Mouse (Mus musculus) embryonic facial prominence, embryonic 15.5 days (tissue): ENCODE measurements at regions not wholly inside any gene's neighbourhood (a gene's known extent, or its start where the extent isn't known, plus 50 kb on each side); places are given as distances from the start of the nearest gene placed in this dataset.
"Not testable (repeated sequence)": the region's sequence is repeated elsewhere in the genome, so short reads cannot be mapped to it uniquely, and the experiment has no call there.

Source experiments
- ATAC-seq: fragments of 200-750 bp; cut with Nextera tagmentation; 2 replicates; pipeline ENCODE4 v1.8.0; 2017; ENCODE audit warnings: low read depth, moderate TSS enrichment; ENCODE audit not compliant: insufficient number of reproducible peaks, low FRiP score, low TSS enrichment
- H3K27ac ChIP-seq: fragments of 300-500 bp; sonication (generic); replicated peaks from 2 replicates; pipeline ENCODE4 v1.5.1; 2015; ENCODE audit warnings: mild to moderate bottlenecking, inconsistent platforms
- H3K27me3 ChIP-seq: fragments of 300-500 bp; sonication (generic); 2 replicates; pipeline ENCODE4 v1.6.1; 2015; ENCODE audit warnings: inconsistent platforms
- H3K36me3 ChIP-seq: fragments of 300-500 bp; sonication (generic); 2 replicates; pipeline ENCODE4 v1.6.1; 2015; ENCODE audit warnings: mild to moderate bottlenecking, inconsistent platforms
- H3K4me1 ChIP-seq: fragments of 300-500 bp; sonication (generic); 2 replicates; pipeline ENCODE4 v1.6.1; 2015; ENCODE audit warnings: inconsistent platforms
- H3K4me2 ChIP-seq: fragments of 300-500 bp; sonication (generic); replicated peaks from 2 replicates; pipeline ENCODE4 v1.6.1; 2015; ENCODE audit warnings: mild to moderate bottlenecking, inconsistent platforms
- H3K4me3 ChIP-seq: fragments of 300-500 bp; sonication (generic); replicated peaks from 2 replicates; pipeline ENCODE4 v1.5.1; 2015; ENCODE audit warnings: mild to moderate bottlenecking, inconsistent platforms
- H3K9ac ChIP-seq: fragments of 300-500 bp; sonication (generic); 2 replicates; pipeline ENCODE4 v1.6.1; 2015; ENCODE audit warnings: inconsistent platforms
- H3K9me3 ChIP-seq: fragments of 300-500 bp; sonication (generic); replicated peaks from 2 replicates; pipeline ENCODE4 v1.6.1; 2016; ENCODE audit warnings: inconsistent platforms
- WGBS: fragments of 180-500 bp; shearing (Covaris S2); methylation state at CpG from one replicate; pipeline ENCODE4 v1.1.7; 2015; 5-methylcytosine and 5-hydroxymethylcytosine counted together

DNA sequence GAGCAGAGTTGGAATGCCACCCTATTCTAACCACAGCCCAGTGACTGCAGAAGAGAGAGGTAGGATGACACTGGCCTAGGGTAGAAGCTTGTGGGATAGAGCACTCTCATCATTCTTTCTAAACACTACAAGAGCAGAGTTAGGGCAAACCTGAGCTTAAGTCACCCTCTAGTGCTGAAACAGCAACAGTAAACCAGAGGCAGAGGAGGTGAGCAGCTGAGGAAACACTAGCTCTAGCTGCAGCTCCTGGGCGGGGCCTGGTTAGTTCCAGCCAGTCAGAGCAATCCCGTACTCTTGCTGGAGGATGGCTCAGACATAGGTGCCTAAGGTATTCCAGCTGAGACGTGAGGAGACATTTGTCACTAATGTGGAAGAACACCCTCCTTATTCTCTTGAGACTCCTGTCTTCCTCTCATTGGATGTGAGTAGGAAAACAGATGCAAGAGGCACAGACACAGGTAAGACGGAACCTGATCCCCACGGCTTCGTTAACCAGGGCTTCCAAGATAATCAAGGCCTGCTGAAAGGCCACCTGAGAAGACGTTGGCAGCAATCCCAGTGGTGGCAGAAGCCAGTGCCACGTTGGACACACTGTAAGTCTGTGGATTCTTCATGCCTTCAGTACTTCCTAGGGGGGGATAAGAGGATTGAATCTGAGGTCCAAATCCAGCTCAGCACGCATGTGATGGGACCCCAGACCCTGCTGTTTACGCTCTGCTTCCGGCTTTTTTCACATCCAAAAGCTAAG, 101.3 kb downstream of the Rchy1 start:
- Histone ChIP-seq H3K4me2 (no peak overlapping the region), H3K9ac (no peak overlapping the region), H3K27me3 (no peaks in the 10 kb centered on the region), H3K4me1 (no peaks in the 10 kb centered on the region; the same call in 1 of the 2 replicates), H3K36me3 (no peaks in the 10 kb centered on the region), H3K27ac (no peak overlapping the region), H3K4me3 (no peak overlapping the region), H3K9me3 (no peaks in the 10 kb centered on the region)
- ATAC-seq = peak; percentile 86
- 58% methylated on average over 11 of the region's 11 CpGs for WGBS

DNA sequence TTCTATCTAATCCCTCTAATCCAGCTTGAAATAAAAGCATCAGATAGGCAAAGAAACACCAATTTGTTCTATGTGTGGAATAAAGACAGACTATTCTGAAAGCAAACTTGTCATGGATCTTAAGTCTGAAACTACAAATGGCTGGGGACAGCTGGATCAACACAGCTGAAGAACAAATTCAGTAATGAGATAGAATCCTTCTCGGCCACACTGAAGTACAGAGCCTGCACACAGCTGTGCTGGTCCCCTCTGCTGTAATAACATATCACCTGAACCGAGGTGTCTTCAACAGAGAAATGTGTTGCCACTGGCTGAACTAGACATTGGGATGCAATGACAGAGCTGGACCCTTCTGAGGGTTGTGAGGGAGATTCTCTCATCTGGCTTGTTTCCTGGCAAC, 102.4 kb downstream of the Rchy1 start:
- no peak overlapping the region for H3K27ac ChIP-seq
- no peaks in the 10 kb centered on the region for H3K36me3 ChIP-seq
- H3K27me3 ChIP-seq = no peaks in the 10 kb centered on the region
- H3K9me3 ChIP-seq = no peaks in the 10 kb centered on the region
- no peaks in the 10 kb centered on the region; the same call in 1 of the 2 replicates for H3K4me1 ChIP-seq
- H3K4me2 ChIP-seq = no peak overlapping the region
- no peak overlapping the region for H3K4me3 ChIP-seq
- ATAC-seq = no peak
- H3K9ac ChIP-seq = no peak overlapping the region
- 71% methylated on average over 2 of the region's 2 CpGs for WGBS

DNA sequence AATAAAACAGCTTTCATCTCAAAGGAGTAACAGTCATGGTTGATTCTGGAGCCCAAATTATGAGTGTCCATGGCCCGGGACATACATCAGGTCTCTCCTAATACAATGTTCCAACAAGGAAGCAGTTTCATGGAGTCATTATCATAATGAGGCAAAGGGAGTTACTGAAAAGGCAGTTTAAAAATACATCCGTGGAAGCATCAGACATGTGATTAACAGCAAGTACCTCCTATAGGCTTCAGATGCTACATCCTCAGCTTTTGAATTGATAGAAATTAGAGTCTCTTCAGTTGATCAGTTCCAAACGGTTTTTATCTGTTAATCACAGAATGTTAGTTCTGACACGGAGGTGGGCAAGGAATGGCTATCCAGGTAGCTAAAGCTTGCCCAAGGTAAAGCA, 110.5 kb downstream of the Rchy1 start:
- no peak overlapping the region for H3K4me2 ChIP-seq
- no peaks in the 10 kb centered on the region for H3K9me3 ChIP-seq
- H3K4me1 ChIP-seq = 0 out of 2 replicates have a peak, but pooled peaks cover 4% of the 10 kb centered on the region
- no peak overlapping the region for H3K27ac ChIP-seq
- H3K4me3 ChIP-seq = no peak overlapping the region
- 67% methylated on average over 4 of the region's 4 CpGs for WGBS
- H3K9ac ChIP-seq = no peak overlapping the region
- no peak for ATAC-seq
- H3K27me3 ChIP-seq = no peaks in the 10 kb centered on the region
- no peaks in the 10 kb centered on the region for H3K36me3 ChIP-seq

- not testable (repeated sequence) for H3K4me1 ChIP-seq, H3K4me3 ChIP-seq, H3K36me3 ChIP-seq, H3K27ac ChIP-seq, H3K4me2 ChIP-seq, ATAC-seq, H3K27me3 ChIP-seq, H3K9me3 ChIP-seq, H3K9ac ChIP-seq
- WGBS = 83% methylated on average over 4 of the region's 4 CpGs
These were observed 111.9 kb downstream of the Rchy1 start for GRCm38 (mm10) chr5:91850862-91851569.

GRCm38 (mm10) chr5:91850440-91850839, 112.4 kb downstream of the Rchy1 start:
- Histone ChIP-seq H3K36me3 (no peaks in the 10 kb centered on the region), H3K27me3 (no peaks in the 10 kb centered on the region), H3K4me3 (no peak overlapping the region), H3K4me1 (0 out of 2 replicates have a peak, but pooled peaks cover 4% of the 10 kb centered on the region), H3K9ac (no peak overlapping the region), H3K4me2 (no peak overlapping the region), H3K27ac (no peak overlapping the region), H3K9me3 (no peaks in the 10 kb centered on the region)
- 81% methylated on average over 5 of the region's 5 CpGs for WGBS
- no peak for ATAC-seq

- no peaks in the 10 kb centered on the region for H3K9me3 ChIP-seq
- no peak overlapping the region for H3K4me2 ChIP-seq
- WGBS = 87% methylated on average over 2 of the region's 2 CpGs
- H3K27me3 ChIP-seq = no peaks in the 10 kb centered on the region
- H3K4me1 ChIP-seq = peaks cover 8% of the 10 kb centered on the region
- H3K4me3 ChIP-seq = no peak overlapping the region
- no peak overlapping the region for H3K9ac ChIP-seq
- H3K27ac ChIP-seq = no peak overlapping the region
- ATAC-seq = no peak
- H3K36me3 ChIP-seq = no peaks in the 10 kb centered on the region
These were observed 113.3 kb downstream of the Rchy1 start for GRCm38 (mm10) chr5:91849533-91849932.

DNA sequence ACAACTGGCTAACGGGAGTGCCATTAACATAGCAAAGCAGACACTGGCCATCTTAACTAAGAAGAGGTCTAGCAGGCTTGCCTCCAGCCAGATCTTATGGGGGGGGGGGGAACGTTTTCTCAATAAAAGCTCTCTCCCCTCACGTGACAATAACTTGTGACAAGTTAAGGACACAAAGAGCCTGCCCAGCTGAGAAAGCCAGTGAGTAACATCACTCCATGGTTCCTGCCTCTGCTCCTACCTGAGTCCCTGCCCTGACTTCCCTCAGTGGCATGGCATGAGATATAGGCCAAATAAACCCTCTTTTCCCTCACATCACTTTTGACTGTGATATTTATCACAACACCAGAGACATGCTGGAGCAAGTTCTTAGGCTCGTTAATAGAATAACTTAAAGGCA, 113.8 kb downstream of the Rchy1 start:
- 0 out of 2 replicates have a peak overlapping the region, but pooled peaks have one; percentile 2 for H3K27ac ChIP-seq

DNA sequence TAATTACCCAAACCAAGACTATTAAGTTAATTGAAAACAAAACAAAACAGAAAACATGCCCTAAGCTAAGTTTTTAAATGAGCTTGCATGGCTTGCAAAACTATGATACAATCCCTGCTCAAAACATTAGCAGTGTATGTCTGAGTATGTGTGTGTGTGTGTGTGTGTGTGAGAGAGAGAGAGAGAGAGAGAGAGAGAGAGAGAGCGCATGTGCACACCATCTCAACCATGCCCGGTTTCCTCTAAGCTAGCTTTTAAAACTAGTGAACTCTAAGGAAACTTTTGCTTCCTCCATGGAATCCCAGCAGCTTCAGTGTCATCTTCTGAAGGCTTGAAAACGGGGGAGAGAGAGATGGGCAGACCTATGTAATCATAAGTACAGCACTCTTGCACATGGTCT, 114.3 kb downstream of the Rchy1 start:
- Histone ChIP-seq H3K27ac (0 out of 2 replicates have a peak overlapping the region, but pooled peaks have one; percentile 2), H3K9me3 (no peaks in the 10 kb centered on the region), H3K27me3 (no peaks in the 10 kb centered on the region), H3K9ac (no peak overlapping the region), H3K4me3 (no peak overlapping the region), H3K4me2 (no peak overlapping the region), H3K4me1 (peaks cover 17% of the 10 kb centered on the region), H3K36me3 (no peaks in the 10 kb centered on the region)
- WGBS = 52% methylated on average over 3 of the region's 3 CpGs
- ATAC-seq = no peak

More for the DNA sequence above, 113.8 kb downstream of the Rchy1 start:
- ATAC-seq = no peak
- no peak overlapping the region for H3K9ac ChIP-seq
- H3K36me3 ChIP-seq = no peaks in the 10 kb centered on the region
- no peaks in the 10 kb centered on the region for H3K9me3 ChIP-seq
- WGBS = 50% methylated on average over 4 of the region's 4 CpGs
- H3K4me1 ChIP-seq = peaks cover 12% of the 10 kb centered on the region
- no peak overlapping the region for H3K4me3 ChIP-seq
- H3K4me2 ChIP-seq = no peak overlapping the region
- no peaks in the 10 kb centered on the region for H3K27me3 ChIP-seq

DNA sequence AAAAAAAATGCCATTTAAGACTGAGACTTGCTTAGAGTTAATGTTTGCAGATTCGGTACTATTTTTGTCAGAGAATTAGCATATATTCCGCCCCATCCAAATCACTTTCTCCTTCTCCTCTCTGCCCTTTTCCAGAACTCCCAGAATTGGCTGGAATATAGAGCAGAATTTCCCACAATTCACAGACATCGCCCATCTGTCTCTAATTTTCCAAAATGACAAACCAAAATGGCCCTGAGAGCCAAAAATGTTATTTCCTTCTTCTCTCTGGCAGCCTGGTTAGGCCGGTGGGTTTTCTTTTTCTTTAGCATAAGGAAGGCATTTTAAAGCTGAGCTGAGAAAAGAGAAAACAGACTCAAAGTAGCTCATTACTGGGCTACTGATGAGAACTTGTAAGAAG, 119.8 kb downstream of the Rchy1 start:
- peak overlapping the region; percentile 75 for H3K27ac ChIP-seq
- no peaks in the 10 kb centered on the region for H3K36me3 ChIP-seq
- H3K9ac ChIP-seq = no peak overlapping the region
- H3K4me1 ChIP-seq = peaks cover 25% of the 10 kb centered on the region
- no peak overlapping the region for H3K4me3 ChIP-seq
- no peaks in the 10 kb centered on the region for H3K9me3 ChIP-seq
- 35% methylated on average over 4 of the region's 4 CpGs for WGBS
- no peaks in the 10 kb centered on the region for H3K27me3 ChIP-seq
- no peak overlapping the region for H3K4me2 ChIP-seq
- ATAC-seq = 0 out of 2 replicates have a peak, but pooled peaks have one; percentile 45

DNA sequence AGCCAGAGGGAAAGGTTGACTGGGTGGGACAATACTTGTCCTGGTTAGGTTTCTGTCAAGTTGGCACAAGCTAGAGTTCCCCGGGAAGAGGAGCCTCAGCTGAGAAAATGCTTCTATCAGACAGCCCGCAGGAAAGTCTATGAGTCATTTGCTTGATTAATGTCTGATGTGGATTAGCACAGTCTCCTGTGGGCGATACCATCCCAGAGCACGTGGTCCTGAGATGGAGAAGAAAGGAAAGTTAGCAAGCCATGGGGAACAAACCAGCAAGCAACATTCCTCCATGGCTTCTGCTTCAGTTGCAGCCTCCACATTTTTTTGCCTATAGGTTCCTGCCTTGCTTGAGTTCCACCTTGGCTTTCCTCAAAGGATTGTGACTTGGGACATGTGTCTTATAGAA, 121.8 kb downstream of the Rchy1 start:
- Histone ChIP-seq H3K27ac (0 out of 2 replicates have a peak overlapping the region, but pooled peaks have one; percentile 4), H3K4me1 (peaks cover 25% of the 10 kb centered on the region), H3K9ac (no peak overlapping the region), H3K4me3 (no peak overlapping the region), H3K36me3 (no peaks in the 10 kb centered on the region), H3K27me3 (no peaks in the 10 kb centered on the region), H3K9me3 (no peaks in the 10 kb centered on the region), H3K4me2 (no peak overlapping the region)
- no peak for ATAC-seq
- 50% methylated on average over 4 of the region's 4 CpGs for WGBS

DNA sequence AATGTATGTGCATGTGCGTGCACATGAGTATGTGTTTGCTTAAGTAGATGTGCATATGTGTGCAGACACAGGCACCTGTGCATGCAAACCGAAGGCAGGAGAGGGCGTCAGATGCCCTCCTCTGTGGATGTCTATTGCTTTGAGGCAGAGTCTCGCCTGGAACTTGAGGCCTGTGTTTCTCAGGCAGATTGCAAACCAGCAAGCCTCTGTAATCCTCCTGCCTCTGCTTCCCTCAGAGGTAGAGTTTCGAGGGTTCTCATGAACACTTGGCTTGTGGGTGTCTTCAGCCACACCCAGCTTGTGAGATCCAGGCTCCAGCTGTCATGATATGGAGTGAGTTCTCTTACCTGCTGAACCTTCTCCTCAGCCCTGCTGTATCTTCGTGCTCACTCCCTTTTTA, 134.4 kb downstream of the Rchy1 start:
- Histone ChIP-seq H3K36me3 (no peaks in the 10 kb centered on the region), H3K4me1 (no peaks in the 10 kb centered on the region), H3K27ac (no peak overlapping the region), H3K4me2 (no peak overlapping the region), H3K9me3 (no peaks in the 10 kb centered on the region), H3K9ac (no peak overlapping the region), H3K27me3 (no peaks in the 10 kb centered on the region), H3K4me3 (no peak overlapping the region)
- ATAC-seq = no peak
- WGBS = 81% methylated on average over 6 of the region's 6 CpGs
